Mouse (Mus musculus): Measurements from ENCODE around the gene Tmem160.

Gene Tmem160

GRCm38 (mm10) chr7:16493361-16493760 lies 40.8 kb downstream of the Tmem160 start:
- no peak for DNase-seq

GRCm38 (mm10) chr7:16496260-16496659 lies 43.7 kb downstream of the Tmem160 start:
- DNase-seq: peak; percentile 90

- peak; percentile 85 for DNase-seq
These were observed 47.1 kb downstream of the Tmem160 start for GRCm38 (mm10) chr7:16499671-16500104.

DNA sequence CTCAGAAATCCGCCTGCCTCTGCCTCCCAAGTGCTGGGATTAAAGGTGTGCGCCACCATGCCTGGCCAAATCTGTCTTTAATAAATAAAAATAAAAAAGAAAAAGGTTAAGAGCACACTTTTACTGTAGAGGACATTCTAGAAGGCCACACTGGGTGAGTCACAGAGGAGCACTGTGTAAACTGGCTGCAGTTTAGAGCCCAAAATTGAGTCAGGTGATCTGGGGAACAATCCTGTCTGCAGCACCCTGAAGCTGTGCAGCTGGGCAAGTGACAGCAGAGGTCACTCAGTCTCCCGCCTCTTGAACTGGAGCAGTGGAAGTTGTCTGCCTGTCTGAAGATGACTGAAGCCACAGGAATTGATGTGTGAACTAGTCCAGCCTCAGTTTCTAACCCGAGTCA lies 49.0 kb downstream of the Tmem160 start:
- no peak for DNase-seq

- no peak for DNase-seq
These were observed 52.1 kb downstream of the Tmem160 start for GRCm38 (mm10) chr7:16504573-16505225.

Data from heart, adult 11 months (tissue).